Mouse (Mus musculus): ENCODE measurements at regions not wholly inside any gene's neighbourhood (a gene's known extent, or its start where the extent isn't known, plus 50 kb on each side); places are given as distances from the start of the nearest gene placed in this dataset.

- no peak overlapping the region for H3K4me2 ChIP-seq (replicated peaks)
- H3K4me3 ChIP-seq, result no peak overlapping the region
- WGBS, result 78% methylated on average over 1 of the region's 1 CpGs
- H3K9ac ChIP-seq (replicated peaks), result no peak overlapping the region
- no peaks in the 10 kb centered on the region for H3K9me3 ChIP-seq
- H3K36me3 ChIP-seq, result no peaks in the 10 kb centered on the region
- no peaks in the 10 kb centered on the region for H3K27me3 ChIP-seq
- no peak for ATAC-seq (ENCODE audit: low FRiP score, low read depth)
- H3K4me1 ChIP-seq, result no peaks in the 10 kb centered on the region
- H3K27ac ChIP-seq (replicated peaks), result no peak overlapping the region
These were observed 560.9 kb upstream of the Sema6d start for GRCm38 (mm10) chr2:123528915-123529314.

GRCm38 (mm10) chr2:123532946-123533791, 556.6 kb upstream of the Sema6d start:
- Histone ChIP-seq H3K36me3 (no peaks in the 10 kb centered on the region), H3K9me3 (no peaks in the 10 kb centered on the region), H3K9ac (replicated peaks) (no peak overlapping the region), H3K27ac (replicated peaks) (no peak overlapping the region), H3K4me2 (replicated peaks) (no peak overlapping the region), H3K4me1 (no peaks in the 10 kb centered on the region), H3K4me3 (no peak overlapping the region), H3K27me3 (no peaks in the 10 kb centered on the region)
- 79% methylated on average over 9 of the region's 9 CpGs for WGBS
- no peak for ATAC-seq (ENCODE audit: low FRiP score, low read depth)

DNA sequence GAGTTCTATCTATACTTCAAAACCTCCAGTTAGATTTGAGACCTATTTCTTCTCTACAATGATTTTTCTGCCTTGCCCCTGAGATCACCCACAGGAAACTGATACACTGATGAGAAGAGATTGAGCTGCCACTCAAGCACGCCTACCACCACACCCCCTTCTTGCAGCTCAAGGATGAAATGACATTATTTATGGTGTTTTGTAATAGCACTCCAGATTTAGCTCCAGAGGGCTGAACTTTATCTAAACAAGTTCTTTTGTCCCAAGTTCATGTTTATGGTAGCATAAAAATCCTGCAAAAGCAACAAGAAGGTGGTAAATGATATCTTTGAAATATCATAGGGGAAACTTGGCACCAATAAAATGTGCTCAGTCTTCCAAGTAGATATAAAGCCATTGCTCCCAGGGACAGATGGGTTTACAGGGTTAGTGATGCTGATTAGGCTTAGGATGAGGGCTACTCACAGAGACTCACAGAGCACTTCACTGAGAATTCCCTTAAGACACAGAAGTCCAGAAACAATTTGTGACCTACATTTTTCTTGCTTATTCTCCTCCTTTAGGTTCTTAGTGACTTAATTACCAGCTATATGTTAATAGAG, 538.4 kb upstream of the Sema6d start:
- no peak for ATAC-seq (ENCODE audit: low FRiP score, low read depth)
- Histone ChIP-seq H3K27me3 (no peaks in the 10 kb centered on the region), H3K4me2 (replicated peaks) (no peak overlapping the region), H3K9me3 (no peaks in the 10 kb centered on the region), H3K9ac (replicated peaks) (no peak overlapping the region), H3K36me3 (no peaks in the 10 kb centered on the region), H3K27ac (replicated peaks) (no peak overlapping the region), H3K4me3 (no peak overlapping the region), H3K4me1 (no peaks in the 10 kb centered on the region)
- 81% methylated on average over 1 of the region's 1 CpGs for WGBS

DNA sequence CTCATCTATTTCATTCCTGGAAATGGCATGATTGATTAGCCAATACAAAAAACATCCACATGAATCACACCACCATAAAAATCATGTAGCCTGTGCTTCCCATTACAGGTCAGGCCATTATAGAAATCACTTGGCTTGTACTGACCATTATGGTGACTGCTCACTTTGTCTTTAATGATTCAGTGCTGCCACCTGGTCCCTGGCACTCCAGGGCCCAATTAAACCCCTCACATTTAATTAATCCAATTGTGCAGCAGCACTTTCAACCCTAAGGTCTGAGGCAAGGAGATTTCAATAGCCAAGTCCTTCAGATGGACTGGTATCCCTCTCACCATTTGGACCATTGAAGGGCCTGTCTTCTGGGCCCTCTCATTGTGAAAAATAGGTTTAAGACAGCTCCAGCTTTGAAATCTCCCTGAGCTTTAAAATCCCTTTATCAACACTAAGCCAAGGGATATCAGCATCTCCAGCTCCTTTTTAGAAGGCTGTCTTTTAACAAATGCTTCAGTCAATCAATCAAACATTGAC, 531.6 kb upstream of the Sema6d start:
- Histone ChIP-seq H3K4me1 (no peaks in the 10 kb centered on the region), H3K4me3 (no peak overlapping the region), H3K36me3 (no peaks in the 10 kb centered on the region), H3K9ac (replicated peaks) (no peak overlapping the region), H3K27me3 (no peaks in the 10 kb centered on the region), H3K4me2 (replicated peaks) (no peak overlapping the region), H3K27ac (replicated peaks) (no peak overlapping the region), H3K9me3 (no peaks in the 10 kb centered on the region)
- ATAC-seq (ENCODE audit: low FRiP score, low read depth), result peak; percentile 60; the same call in 1 of the 2 replicates

Data from midbrain, embryonic 12.5 days (tissue).